Mouse (Mus musculus): ENCODE results near the gene Olfr507.
"Not testable (repeated sequence)": the region's sequence is repeated elsewhere in the genome, so short reads cannot be mapped to it uniquely, and the experiment has no call there.

Gene Olfr507

DNA sequence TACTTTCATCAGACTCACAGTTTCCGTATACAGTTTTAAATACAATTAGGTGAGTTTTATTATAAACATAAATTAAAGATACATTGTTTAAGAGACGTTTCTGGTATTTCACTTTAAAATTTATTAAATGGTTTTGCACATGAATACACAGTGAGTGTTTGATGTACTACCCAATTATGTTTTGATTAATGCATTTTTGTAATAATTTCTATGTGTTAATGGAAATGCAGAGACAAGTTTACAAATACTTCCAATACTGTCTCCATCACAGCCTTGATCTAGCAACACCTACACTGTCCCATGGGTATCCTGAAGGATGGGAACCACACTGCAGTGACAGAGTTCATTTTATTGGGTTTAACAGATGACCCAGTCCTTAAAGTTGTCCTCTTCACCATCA is at the start of gene Olfr507:
Olfr507 (plus strand) TSS at position 301 of the 400 bp plus-strand sequence.
- CTCF ChIA-PET = no interaction called here

DNA sequence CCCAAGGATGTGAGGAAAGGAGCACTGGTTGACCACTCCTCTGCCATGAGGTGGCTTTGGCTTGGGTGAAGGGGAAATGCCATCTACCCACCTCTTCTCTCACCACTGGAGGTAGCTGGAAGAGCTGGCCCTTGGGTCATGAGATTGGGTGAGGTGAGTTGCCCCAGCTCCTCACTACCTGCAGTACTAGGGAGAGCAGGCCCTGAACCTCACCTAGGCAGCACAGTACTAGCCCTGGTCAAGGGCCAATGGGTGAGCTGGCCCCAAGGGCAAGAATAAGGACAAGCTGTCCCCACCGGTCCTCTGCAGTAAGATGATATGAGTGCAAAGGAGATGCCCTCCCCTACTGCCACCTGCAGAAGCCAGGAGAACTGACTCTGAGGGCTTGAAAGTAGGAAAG is 31.8 kb upstream of the Olfr507 start:
- CTCF ChIA-PET = no interaction called here

DNA sequence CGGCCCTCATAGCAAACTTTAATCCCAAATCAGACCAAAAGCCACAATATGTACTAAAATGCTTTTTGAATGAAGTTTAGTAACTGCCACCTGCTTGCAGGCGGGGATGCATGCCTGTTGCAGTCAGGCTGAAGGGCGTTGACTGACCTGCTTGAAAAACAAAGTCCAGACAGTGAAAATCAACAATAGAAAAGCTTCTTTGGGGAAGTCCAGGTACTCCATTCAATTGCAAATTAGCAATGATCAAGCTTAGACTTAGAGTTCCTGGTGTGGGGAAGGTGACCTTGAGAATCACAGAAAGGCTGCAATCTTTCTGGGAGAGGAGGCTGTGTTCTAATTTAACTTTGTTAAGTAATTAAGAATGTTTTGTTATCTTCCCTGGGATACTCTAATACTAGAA is 19.7 kb upstream of the Olfr507 start:
- CTCF ChIA-PET = not testable (repeated sequence)

DNA sequence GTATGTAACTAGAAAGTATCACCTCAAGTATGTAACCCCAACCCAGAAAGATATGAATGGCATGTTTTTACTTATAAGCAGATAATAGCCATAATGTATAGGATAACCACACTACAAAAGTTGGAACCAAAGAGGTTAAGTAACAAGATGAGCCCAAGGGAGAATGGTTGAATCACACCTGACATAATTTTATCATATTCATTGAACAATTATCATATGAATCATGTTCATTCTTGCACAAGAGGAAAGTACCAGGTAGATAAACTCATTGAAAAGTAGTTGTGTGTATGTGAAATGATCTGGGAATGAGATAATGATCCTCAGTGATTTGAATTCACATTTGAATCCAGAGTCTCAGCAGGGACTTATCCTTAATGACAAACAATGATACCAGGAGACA is 11.1 kb upstream of the Olfr507 start, which contains the start of gene Olfr506:
Olfr506 (plus strand) TSS at position 301 of the 400 bp plus-strand sequence.
- CTCF ChIA-PET = no interaction called here

DNA sequence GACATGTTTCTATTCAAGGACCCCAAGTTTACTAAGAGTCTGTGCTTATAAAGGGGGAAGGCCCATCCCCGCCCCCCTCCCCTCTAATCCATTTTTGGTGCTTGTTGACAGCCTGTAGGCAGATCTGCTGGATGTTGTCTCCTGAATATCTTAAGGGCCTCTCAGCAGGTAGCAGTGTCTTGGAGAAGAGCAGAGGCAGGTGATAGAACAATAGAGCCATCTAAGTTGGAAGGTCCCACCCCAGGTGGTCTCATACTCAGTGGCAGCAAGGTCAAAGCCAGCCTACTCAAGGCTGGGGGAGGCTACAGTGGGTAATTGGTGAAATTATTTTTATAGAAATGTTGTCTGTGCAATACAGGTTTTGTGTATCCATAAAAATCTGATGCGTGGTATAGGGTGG is 7.5 kb upstream of the Olfr507 start:
- CTCF ChIA-PET = no interaction called here

DNA sequence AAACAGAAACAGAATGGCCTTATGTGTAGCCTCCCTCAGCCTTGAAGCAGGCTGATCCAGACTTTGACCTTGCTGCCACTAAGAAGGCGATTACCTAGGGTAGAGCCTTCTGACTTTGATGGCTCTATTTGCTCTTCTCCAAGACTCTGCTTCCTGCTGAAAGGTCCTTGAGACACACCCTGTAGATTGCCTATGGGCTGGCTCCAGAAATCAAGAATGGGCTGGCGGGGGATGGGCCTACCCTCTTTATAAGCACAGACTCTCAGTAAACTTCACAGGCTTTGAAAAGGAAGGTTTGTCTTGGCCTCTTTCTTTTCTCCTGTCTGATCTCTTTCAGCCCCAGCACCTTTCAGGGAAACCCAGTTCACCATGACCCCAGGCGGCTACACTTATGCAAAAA is 4.8 kb upstream of the Olfr507 start:
- CTCF ChIA-PET = not testable (repeated sequence)

DNA sequence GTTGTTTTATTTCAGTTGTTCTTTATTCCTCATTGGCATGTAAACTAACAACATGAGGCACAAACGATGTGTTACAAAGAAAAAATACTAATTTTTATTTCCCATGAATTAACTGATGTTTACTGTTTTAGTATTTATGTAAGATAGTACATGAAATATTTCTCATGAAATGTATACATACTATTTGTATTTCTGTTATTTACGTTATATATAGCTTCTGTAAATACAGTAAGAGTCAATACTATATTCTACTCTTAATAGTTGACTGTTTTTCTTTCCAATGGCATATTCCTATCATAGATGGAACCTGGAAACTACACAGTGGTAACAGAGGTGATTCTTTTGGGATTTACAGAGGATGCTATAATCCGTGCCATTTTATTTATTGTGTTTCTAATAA is 8.1 kb downstream of the Olfr507 start, which contains the start of gene Olfr508:
Olfr508 (plus strand) TSS at position 301 of the 400 bp plus-strand sequence.
- CTCF ChIA-PET = no interaction called here

DNA sequence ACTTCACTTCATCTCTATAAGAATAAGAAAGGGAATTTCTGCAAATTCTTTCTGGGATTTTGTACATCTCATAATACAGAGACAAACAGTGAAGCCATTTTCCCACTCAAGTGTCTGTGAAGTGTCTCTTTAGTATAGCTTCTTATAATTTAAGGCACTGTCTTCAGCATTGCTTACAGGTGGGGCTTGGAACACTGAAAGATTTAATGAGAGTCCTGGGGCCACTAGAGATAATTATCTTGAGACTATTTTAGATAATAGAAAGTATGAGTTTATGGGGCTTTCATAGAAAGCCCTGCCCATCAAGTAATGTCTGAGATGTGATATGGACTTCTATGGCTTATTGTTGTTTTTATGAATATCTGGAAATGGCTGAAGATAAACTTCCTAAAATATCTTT is 30.2 kb downstream of the Olfr507 start, which contains the start of gene Olfr509:
Olfr509 (minus strand) TSS at position 101 of the 400 bp plus-strand sequence.
- CTCF ChIA-PET = no interaction called here

DNA sequence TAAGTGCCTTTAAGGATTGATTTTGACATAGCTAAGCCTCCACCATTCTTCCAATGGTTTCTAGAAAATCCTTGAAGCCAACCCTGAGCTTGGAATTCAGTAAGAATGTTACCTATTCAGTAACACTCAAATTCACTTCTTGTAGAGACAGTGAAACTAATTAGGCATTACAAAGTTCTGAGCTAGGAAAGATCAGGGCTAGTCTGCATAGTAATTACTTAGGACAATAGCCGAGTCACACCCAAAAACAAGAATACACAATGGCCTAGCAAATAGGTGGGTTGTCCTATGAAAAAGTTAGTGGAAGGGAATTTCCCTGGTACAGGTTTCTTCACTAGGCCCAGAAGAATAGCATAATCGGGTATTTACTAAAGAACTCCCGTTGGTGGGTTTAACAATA is 40.8 kb downstream of the Olfr507 start:
- CTCF ChIA-PET = no interaction called here

DNA sequence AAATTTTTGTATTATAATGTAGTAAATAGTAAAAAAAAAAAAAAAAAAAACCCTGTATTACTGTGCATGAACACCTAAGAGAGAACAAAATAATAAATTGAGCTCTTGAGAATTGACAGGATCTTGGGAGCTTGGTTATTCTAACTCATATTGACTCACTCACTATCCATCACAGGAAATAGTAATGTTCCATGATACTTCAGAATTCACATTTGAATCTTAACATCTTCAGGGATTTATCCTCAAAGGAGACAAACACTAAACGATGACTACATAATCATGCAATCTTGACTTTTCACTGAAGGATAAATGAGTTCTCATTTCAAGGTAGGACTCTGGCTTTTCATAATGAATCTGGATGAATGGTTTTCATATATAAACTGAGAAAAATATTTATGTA is 44.5 kb downstream of the Olfr507 start, which contains the start of gene Olfr510:
Olfr510 (plus strand) TSS at position 301 of the 400 bp plus-strand sequence.
- CTCF ChIA-PET = no interaction called here

DNA sequence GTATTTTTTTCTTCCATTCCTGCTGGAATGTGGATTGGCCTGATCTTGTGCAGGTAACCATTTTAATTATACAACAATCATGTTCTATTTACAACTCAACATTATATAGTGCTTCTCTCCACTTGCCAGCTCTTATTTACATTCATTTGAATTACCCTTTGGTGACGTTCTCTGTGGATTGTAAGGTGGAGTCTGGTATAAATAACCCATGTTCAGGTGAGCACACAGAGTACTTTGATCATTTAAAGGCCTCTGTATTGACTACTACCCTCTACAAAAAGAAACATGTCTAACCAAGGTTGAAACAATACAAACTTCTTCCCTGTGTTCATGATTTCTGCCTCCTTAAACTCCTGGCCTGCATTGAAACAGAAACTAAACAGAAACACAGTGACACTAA is 49.4 kb downstream of the Olfr507 start:
- CTCF ChIA-PET = no interaction called here
